Mouse (Mus musculus) MEL (cell line): Measurements from ENCODE around the gene 1110012L19Rik. TPM values are rescaled to one million over a fixed set of nuclear protein-coding genes. Genes with fewer than 3 reads are reported as not detected.
"Not testable (repeated sequence)": the region's sequence is repeated elsewhere in the genome, so short reads cannot be mapped to it uniquely, and the experiment has no call there.

Experiments used
- DNase-seq: peaks from one replicate; pipeline ENCODE4 v3.0.0; 2011; ENCODE audit warnings: low read depth, low spot score
- H3K27ac ChIP-seq: 2 replicates; pipeline ENCODE4 v1.5.1; 2012; ENCODE audit warnings: low read depth, mild to moderate bottlenecking, control low read depth, low read length, moderate library complexity; ENCODE audit not compliant: control insufficient read depth
- H3K27me3 ChIP-seq, 2 experiments: fragments of 150-350 bp in 1 of 2; sonication (generic) in 1 of 2; 2 replicates each; pipeline ENCODE4 v1.6.1; 2012; ENCODE audit warnings: low read length in 2 of 2, mild to moderate bottlenecking in 2 of 2, improper control_type of control experiment in 1 of 2, moderate library complexity in 1 of 2; ENCODE audit not compliant: insufficient read depth in 2 of 2, control insufficient read depth in 1 of 2
- H3K36me3 ChIP-seq, 2 experiments: 2 replicates each; pipeline ENCODE4 v1.6.1; 2012 to 2014; ENCODE audit warnings: low read length in 2 of 2, improper control_type of control experiment in 1 of 2, inconsistent platforms in 1 of 2, mild to moderate bottlenecking in 1 of 2; ENCODE audit not compliant: insufficient read depth in 2 of 2, control insufficient read depth in 1 of 2
- H3K4me1 ChIP-seq, 2 experiments: fragments of 150-350 bp in 1 of 2; sonication (generic) in 1 of 2; 2 replicates each; pipeline ENCODE4 v1.6.1; 2012; ENCODE audit warnings: low read length in 2 of 2, improper control_type of control experiment in 1 of 2, mild to moderate bottlenecking in 1 of 2; ENCODE audit not compliant: insufficient read depth in 2 of 2, control insufficient read depth in 1 of 2
- H3K4me3 ChIP-seq, 2 experiments: fragments of 150-350 bp in 1 of 2; sonication (generic) in 1 of 2; 2 replicates each; pipeline ENCODE4 v1.5.1; 2012; ENCODE audit warnings: low read depth in 2 of 2, low read length in 2 of 2, mild to moderate bottlenecking in 2 of 2, moderate library complexity in 2 of 2, control low read depth in 1 of 2, improper control_type of control experiment in 1 of 2; ENCODE audit not compliant: control insufficient read depth in 1 of 2, insufficient read depth in 1 of 2
- H3K79me2 ChIP-seq: 2 replicates; pipeline ENCODE4 v1.6.1; 2012; ENCODE audit warnings: mild to moderate bottlenecking, low read length, moderate library complexity; ENCODE audit not compliant: control insufficient read depth, poor library complexity, insufficient read depth
- H3K9ac ChIP-seq: 2 replicates; pipeline ENCODE4 v1.6.1; 2012; ENCODE audit warnings: low read depth, mild to moderate bottlenecking, control low read depth, low read length, moderate library complexity; ENCODE audit not compliant: control insufficient read depth, poor library complexity, severe bottlenecking
- H3K9me3 ChIP-seq: fragments of 150-350 bp; sonication (generic); replicated peaks from 2 replicates; pipeline ENCODE4 v1.6.1; 2012; ENCODE audit warnings: mild to moderate bottlenecking, low read length, improper control_type of control experiment, moderate library complexity; ENCODE audit not compliant: insufficient read depth
- CTCF ChIP-seq, 3 experiments: IDR thresholded peaks in 2 of 3; conservative IDR thresholded peaks in 1 of 3; 2 replicates each; pipeline ENCODE4 v1.5.1; 2011 to 2012; ENCODE audit warnings: low read length in 3 of 3, low read depth in 2 of 3, mild to moderate bottlenecking in 2 of 3, improper control_type of control experiment in 1 of 3, inconsistent platforms in 1 of 3, mixed read lengths in 1 of 3, moderate library complexity in 1 of 3; ENCODE audit not compliant: control insufficient read depth in 1 of 3, insufficient read depth in 1 of 3, poor library complexity in 1 of 3, severe bottlenecking in 1 of 3
- E2F4 ChIP-seq: IDR thresholded peaks from 2 replicates; pipeline ENCODE4 v1.6.1; 2011; ENCODE audit warnings: low read depth, low read length, improper control_type of control experiment, borderline replicate concordance
- HCFC1 ChIP-seq: IDR thresholded peaks from 2 replicates; pipeline ENCODE4 v1.6.1; 2012; ENCODE audit warnings: low read depth, mild to moderate bottlenecking, inconsistent platforms, low read length, improper control_type of control experiment, moderate library complexity
- NRF1 ChIP-seq: IDR thresholded peaks from 2 replicates; pipeline ENCODE4 v1.6.1; 2014; ENCODE audit warnings: low read depth, mild to moderate bottlenecking, inconsistent platforms, low read length, improper control_type of control experiment, moderate library complexity; ENCODE audit not compliant: poor library complexity, insufficient read depth, severe bottlenecking
- POLR2A ChIP-seq, 2 experiments: IDR thresholded peaks; 2 replicates each; pipeline ENCODE4 v1.6.1; 2011 to 2012; ENCODE audit warnings: low read length in 2 of 2, mild to moderate bottlenecking in 2 of 2, control low read depth in 1 of 2, improper control_type of control experiment in 1 of 2, low read depth in 1 of 2, moderate library complexity in 1 of 2; ENCODE audit not compliant: control insufficient read depth in 1 of 2, insufficient read depth in 1 of 2, poor library complexity in 1 of 2
- polyA plus RNA-seq, 2 experiments: library from polyadenylated mRNA; stranded (reverse) in 1 of 2; unstranded in 1 of 2; fragments of >175 nt in 1 of 2; fragments of >200 nt in 1 of 2; gene quantifications; 2 replicates each; pipeline versions ENCODE4 v1.2.1 to v1.2.4; 2012; ENCODE audit warnings: low replicate concordance in 2 of 2, low read depth in 1 of 2; ENCODE audit not compliant: insufficient read length in 2 of 2, insufficient read depth in 1 of 2, missing spikeins in 1 of 2
- total RNA-seq: library from RNA; depleted of rRNA; stranded (reverse); fragments of 300-350 nt; gene quantifications from 2 replicates; pipeline ENCODE4 v1.2.3, GENCODE M21; 2012

Gene 1110012L19Rik
- total and polyA plus RNA-seq, 3 experiments = 7.5 to 10.4 TPM; not detected in 1

DNA sequence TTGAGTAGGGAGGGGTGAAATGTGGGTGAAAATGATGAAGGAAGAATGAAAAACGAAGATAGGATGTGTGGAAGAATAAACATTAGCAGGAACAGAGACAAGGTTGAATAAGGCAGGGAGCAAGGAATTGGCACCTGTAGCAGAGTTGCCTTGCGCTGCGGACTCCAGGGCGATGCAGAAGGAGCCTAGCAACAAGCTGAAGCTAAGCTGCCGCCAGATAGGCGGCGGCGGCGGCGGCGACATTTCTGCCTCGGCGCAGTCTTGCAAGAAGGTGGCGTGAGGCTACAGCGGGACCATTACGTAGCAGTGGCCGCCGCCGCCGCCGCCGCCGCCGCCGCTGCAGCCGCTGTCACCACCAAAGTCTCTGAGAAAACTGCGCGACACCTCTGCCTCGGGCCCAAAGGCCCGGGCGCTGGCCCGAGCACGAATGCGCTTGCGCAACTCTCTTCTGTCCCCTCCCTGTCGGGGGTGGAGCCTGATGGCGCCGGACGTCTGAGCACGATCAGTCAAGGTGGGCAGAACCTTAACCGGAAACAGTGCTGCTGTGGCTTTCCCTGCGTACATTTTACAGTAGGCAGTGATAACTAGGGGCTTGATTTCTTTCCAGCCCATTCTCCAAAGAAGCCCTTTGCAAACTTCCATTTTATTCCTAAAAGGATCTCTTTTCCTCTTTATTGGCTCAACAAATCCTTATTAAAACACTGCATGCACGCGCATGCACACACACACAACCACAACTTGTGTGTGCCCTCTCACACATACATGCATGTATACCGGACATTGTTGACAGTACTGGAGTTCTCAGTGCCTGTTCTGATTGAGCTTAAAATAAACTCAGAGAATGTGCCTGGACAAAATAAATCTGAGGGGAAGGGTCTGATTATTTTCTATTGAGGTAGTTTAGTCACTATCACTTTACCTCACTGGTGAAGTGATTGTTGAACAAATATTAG, 20.7 kb upstream of the 1110012L19Rik start, which contains the start of gene Ids:
Ids (minus strand) TSS at position 424 of the 953 bp plus-strand sequence.
- no peaks in the 10 kb centered on the region; a peak in 1 of 4 replicates for H3K4me1 ChIP-seq
- no peaks in the 10 kb centered on the region for H3K9me3 ChIP-seq
- TF ChIP-seq NRF1 (peak; percentile 78), HCFC1 (peak; percentile 66), E2F4 (no peak), POLR2A (IDR thresholded peaks at IDR 0.05; ENCODE audit: control insufficient read depth in 1 of 2, insufficient read depth in 1 of 2, low read depth in 1 of 2, low read length in 2 of 2, poor library complexity in 1 of 2) (peak in 1 of 2 experiments; percentile 62; a peak in 3 of 4 replicates)
- peak within 1 kb of the TSS; percentile 56 to 80 for H3K4me3 ChIP-seq
- no peak within 1 kb of the TSS; the same call in 1 of the 2 replicates for H3K27ac ChIP-seq
- H3K27me3 ChIP-seq = no peaks in the 10 kb centered on the region
- peak within 1 kb of the TSS; percentile 75 for H3K9ac ChIP-seq
- H3K36me3 ChIP-seq = no peaks in the 10 kb centered on the region; a peak in 1 of 4 replicates
- peak; percentile 89 for DNase-seq
- no peaks in the 10 kb centered on the region for H3K79me2 ChIP-seq

DNA sequence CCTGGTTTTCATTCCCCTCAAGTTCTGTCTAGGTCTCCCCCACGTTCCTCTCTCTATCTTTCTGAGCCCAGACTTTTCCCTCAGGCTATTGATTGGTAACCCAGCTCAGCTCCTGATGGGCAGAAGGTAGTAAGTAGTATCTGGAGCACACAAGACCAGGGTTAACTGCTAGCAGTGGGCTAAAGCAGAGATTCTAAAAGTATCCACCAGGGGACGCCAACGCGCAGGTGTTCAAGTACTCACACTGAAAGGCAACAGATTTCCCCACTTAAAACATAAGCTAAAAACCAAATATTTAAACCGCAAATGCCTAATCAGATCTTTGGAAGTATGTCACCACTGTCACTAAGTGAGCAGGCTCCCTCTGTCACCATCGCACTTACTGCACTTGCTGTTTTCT, 15.9 kb upstream of the 1110012L19Rik start:
- not testable (repeated sequence) for H3K9me3 ChIP-seq, H3K36me3 ChIP-seq, H3K4me1 ChIP-seq, DNase-seq, H3K79me2 ChIP-seq, H3K4me3 ChIP-seq, H3K27ac ChIP-seq, H3K27me3 ChIP-seq, H3K9ac ChIP-seq

- H3K9me3 ChIP-seq, H3K27ac ChIP-seq, H3K36me3 ChIP-seq, H3K4me3 ChIP-seq, H3K79me2 ChIP-seq, H3K27me3 ChIP-seq, DNase-seq, H3K4me1 ChIP-seq, H3K9ac ChIP-seq: not testable (repeated sequence)
- peak in 1 of 3 experiments; percentile 7; a peak in 1 of 6 replicates for TF ChIP-seq CTCF (IDR thresholded peaks at IDR 0.05 in 2 of 3, conservative IDR thresholded peaks at IDR 0.05 in 1 of 3; ENCODE audit: control insufficient read depth in 1 of 3, insufficient read depth in 1 of 3, low read depth in 2 of 3, low read length in 3 of 3, poor library complexity in 1 of 3, severe bottlenecking in 1 of 3)
Observed at GRCm38 (mm10) chrX:70374469-70375110, 11.1 kb upstream of the 1110012L19Rik start.
